Mouse (Mus musculus) ES-E14 (cell line): ENCODE data around the gene Mbd5. TPM values are rescaled to one million over a fixed set of nuclear protein-coding genes. Genes with fewer than 3 reads are reported as not detected.
A peak's percentile ranks its signal among the peaks of the same experiment; 100 is the strongest.

Source experiments
- DNase-seq: peaks from one replicate; pipeline ENCODE4 v3.0.0-alpha.2; 2013; ENCODE audit warnings: low read depth, low spot score
- H3K27ac ChIP-seq: 2 replicates; pipeline ENCODE4 v1.5.1; 2012; ENCODE audit warnings: low read depth, mild to moderate bottlenecking, low read length, moderate library complexity, mixed read lengths; ENCODE audit not compliant: poor library complexity, insufficient read depth, severe bottlenecking
- H3K36me3 ChIP-seq: 2 replicates; pipeline ENCODE4 v1.6.1; 2012; ENCODE audit warnings: mild to moderate bottlenecking, low read length, moderate library complexity, mixed read lengths; ENCODE audit not compliant: control insufficient read depth, poor library complexity, insufficient read depth, severe bottlenecking
- H3K4me1 ChIP-seq, 2 experiments: fragments of 150-350 bp in 1 of 2; sonication (generic) in 1 of 2; 2 replicates each; pipeline ENCODE4 v1.6.1; 2012; ENCODE audit warnings: low read length in 2 of 2, mild to moderate bottlenecking in 1 of 2, mixed read lengths in 1 of 2; ENCODE audit not compliant: control insufficient read depth in 2 of 2, insufficient read depth in 2 of 2, poor library complexity in 1 of 2
- H3K4me3 ChIP-seq, 2 experiments: fragments of 150-350 bp in 1 of 2; sonication (generic) in 1 of 2; 2 replicates each; pipeline ENCODE4 v1.5.1; 2012; ENCODE audit warnings: low read length in 2 of 2, low read depth in 1 of 2, mild to moderate bottlenecking in 1 of 2, mixed read lengths in 1 of 2; ENCODE audit not compliant: insufficient read depth in 1 of 2, poor library complexity in 1 of 2, severe bottlenecking in 1 of 2
- H3K9ac ChIP-seq: 2 replicates; pipeline ENCODE4 v1.6.1; 2012; ENCODE audit warnings: low read depth, mild to moderate bottlenecking, low read length, mixed read lengths; ENCODE audit not compliant: poor library complexity, insufficient read depth, severe bottlenecking
- H3K9me3 ChIP-seq: fragments of 150-350 bp; sonication (generic); 2 replicates; pipeline ENCODE4 v1.6.1; 2012; ENCODE audit warnings: low read depth, mild to moderate bottlenecking, low read length; ENCODE audit not compliant: control insufficient read depth, insufficient read depth
- CHD2 ChIP-seq: IDR thresholded peaks from 2 replicates; pipeline ENCODE4 v1.6.1; 2014; ENCODE audit warnings: mild to moderate bottlenecking, low read depth, low read length, inconsistent platforms
- HCFC1 ChIP-seq: IDR thresholded peaks from 2 replicates; pipeline ENCODE4 v1.6.1; 2012; ENCODE audit warnings: low read length, inconsistent platforms, borderline replicate concordance; ENCODE audit not compliant: insufficient read depth
- MAFK ChIP-seq: IDR thresholded peaks from 2 replicates; pipeline ENCODE4 v1.6.1; 2014; ENCODE audit warnings: mild to moderate bottlenecking, low read depth, low read length, inconsistent platforms; ENCODE audit not compliant: insufficient read depth
- ZC3H11A ChIP-seq: IDR thresholded peaks from 2 replicates; pipeline ENCODE4 v1.6.1; 2012; ENCODE audit warnings: low read depth, mild to moderate bottlenecking, inconsistent platforms, low read length, borderline replicate concordance
- ZNF384 ChIP-seq: IDR thresholded peaks from 2 replicates; pipeline ENCODE4 v1.6.1; 2012; ENCODE audit warnings: low read depth, low read length, inconsistent platforms
- in situ Hi-C, 2 experiments: fragments of 600-800 bp; cut with MboI; formaldehyde crosslinking; loops; one replicate each; pipeline ENCODE4 v1.15.1; 2025; ENCODE audit warnings: low sequenced_read_pairs in 2 of 2, inconsistent platforms in 1 of 2; ENCODE audit not compliant: unreplicated experiment in 2 of 2
- total RNA-seq: library from RNA; depleted of rRNA; stranded (reverse); fragments of 300-350 nt; gene quantifications from 2 replicates; pipeline ENCODE4 v1.2.3, GENCODE M21; 2012

Gene Mbd5
- total RNA-seq, 1 experiment, result 12.3 TPM

DNA sequence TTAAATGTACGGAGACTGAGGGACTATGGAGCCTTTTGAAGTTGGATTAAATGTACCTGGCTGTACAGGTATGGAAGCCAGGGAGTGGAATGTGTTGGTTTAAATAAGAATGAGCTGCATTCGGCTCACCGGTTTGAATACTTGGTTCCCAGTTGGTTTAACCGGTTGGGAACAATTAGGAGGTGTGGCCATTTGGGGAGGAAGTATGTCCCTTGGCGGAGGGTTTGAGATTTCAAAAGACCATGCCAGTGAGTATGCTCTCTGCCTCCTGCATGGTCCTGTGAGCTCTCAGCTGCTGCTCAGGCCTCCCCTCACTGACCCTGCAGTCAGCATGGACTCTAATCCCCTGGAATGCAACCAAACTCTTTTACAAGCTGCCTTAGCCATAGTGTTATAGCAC lies 415.2 kb downstream of the Mbd5 start:
- Histone ChIP-seq H3K4me1 (peaks cover 0 to 21% of the 10 kb centered on the region in 2 experiments; a peak in 2 of 4 replicates), H3K4me3 (0 out of 4 replicates have a peak overlapping the region, but pooled peaks of 1 of the 2 experiments have one; percentile 2), H3K27ac (peak overlapping the region; percentile 84; the same call in 1 of the 2 replicates), H3K36me3 (no peaks in the 10 kb centered on the region), H3K9ac (no peak overlapping the region), H3K9me3 (no peaks in the 10 kb centered on the region)
- peak; percentile 65 for DNase-seq
- in situ Hi-C loops, result loop anchor here (10.0 to 25.0 kb wide), 2 partner anchors 348 to 370 kb away; no protein-coding TSS in a partner anchor
- TF ChIP-seq ZNF384 (no peak), CHD2 (no peak), ZC3H11A (no peak), MAFK (no peak), HCFC1 (no peak)

DNA sequence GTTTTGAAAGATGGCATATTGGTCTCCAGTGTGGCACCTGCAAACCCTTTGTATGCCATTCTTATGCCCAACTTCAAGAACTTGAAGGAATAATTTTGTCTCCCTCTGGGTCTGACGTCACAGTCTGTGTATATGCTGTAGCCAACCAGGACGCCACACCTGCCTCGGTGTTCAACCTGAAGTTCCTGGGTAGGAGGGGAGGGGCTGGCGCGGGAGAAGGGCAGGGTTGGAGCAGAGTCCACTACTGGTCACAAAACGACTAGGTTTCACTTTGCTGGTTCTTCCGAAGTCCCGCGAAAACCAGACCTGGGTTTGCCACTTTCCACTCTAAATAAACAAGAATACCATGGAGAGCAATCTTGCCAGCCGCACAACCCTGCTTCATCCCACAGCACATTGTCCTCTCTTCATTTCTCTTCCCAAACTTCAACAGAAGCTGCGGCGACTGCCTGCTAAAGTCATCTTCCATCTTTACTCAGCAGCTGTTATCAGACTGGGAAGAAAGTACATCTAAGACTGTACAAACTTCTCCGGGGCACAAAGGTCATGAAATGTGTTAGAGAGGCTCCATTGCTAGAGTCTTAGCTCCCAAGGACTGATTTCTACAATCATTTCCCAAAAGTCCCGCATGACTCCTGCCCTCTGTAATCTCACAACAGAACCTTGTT lies 417.7 kb downstream of the Mbd5 start:
- no peaks in the 10 kb centered on the region for H3K9me3 ChIP-seq
- no peak overlapping the region for H3K4me3 ChIP-seq
- in situ Hi-C loops, result loop anchor here (10.0 to 25.0 kb wide), 2 partner anchors 345 to 368 kb away; no protein-coding TSS in a partner anchor
- TF ChIP-seq CHD2, result no peak
- no peak for TF ChIP-seq ZC3H11A
- TF ChIP-seq HCFC1, result no peak
- H3K9ac ChIP-seq, result no peak overlapping the region
- peaks cover 0 to 19% of the 10 kb centered on the region in 2 experiments; a peak in 2 of 4 replicates for H3K4me1 ChIP-seq
- no peaks in the 10 kb centered on the region for H3K36me3 ChIP-seq
- no peak overlapping the region for H3K27ac ChIP-seq
- DNase-seq, result no peak

DNA sequence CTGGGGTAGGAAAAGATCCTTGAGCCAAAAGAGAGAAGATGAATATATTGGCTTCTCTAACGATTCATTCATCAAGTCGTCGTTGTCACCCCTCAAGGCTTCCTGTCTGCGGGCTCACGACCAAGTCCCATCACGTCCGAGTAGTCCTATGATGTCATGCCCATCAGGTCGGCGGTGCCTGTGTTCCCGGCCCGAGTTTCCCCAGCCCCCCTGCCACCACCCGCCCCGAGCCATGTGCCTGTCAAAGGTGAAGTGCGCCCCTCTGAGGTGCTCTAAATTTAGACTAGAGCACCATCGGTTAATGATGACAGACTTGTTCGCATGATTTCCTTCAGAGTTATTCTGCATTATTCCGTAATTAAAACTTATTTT lies 418.2 kb downstream of the Mbd5 start:
- no peak for DNase-seq
- in situ Hi-C loops, result loop anchor here (10.0 to 25.0 kb wide), 2 partner anchors 345 to 367 kb away; no protein-coding TSS in a partner anchor
- Histone ChIP-seq H3K9me3 (no peaks in the 10 kb centered on the region), H3K27ac (no peak overlapping the region), H3K4me3 (no peak overlapping the region), H3K9ac (no peak overlapping the region), H3K36me3 (no peaks in the 10 kb centered on the region), H3K4me1 (peaks cover 0 to 24% of the 10 kb centered on the region in 2 experiments; a peak in 2 of 4 replicates)
- TF ChIP-seq MAFK, result no peak
- no peak for TF ChIP-seq HCFC1
- TF ChIP-seq CHD2, result no peak

DNA sequence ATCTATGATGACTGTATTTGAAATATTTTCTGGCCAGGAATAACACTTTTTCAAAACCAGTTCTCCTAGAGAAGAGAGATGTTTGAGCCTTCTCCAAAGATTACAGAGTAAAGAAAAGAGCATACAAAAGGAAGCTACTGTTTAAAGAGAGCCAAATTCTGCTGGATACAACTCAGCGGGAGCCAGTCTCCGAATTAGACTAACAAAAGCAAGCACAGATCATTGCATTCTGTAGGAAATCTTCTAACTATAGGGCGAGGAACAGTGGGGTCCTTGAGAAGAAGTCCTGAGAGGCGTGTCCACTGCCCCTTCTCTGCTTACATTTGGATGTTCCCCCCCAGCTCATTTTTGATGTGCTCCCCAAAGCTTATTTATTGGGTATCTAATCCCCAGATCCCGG lies 422.3 kb downstream of the Mbd5 start:
- peak; percentile 41 for DNase-seq
- no peak for TF ChIP-seq HCFC1
- 0 out of 2 replicates have a peak, but pooled peaks have one; percentile 54 for TF ChIP-seq CHD2
- no peak for TF ChIP-seq ZNF384
- in situ Hi-C loops, result loop anchor here in 1 of 2 experiments (25.0 kb wide), 1 partner anchor 341 kb away; no protein-coding TSS in a partner anchor
- no peak overlapping the region for H3K4me3 ChIP-seq
- no peak overlapping the region for H3K9ac ChIP-seq
- H3K27ac ChIP-seq, result no peak overlapping the region; the same call in 1 of the 2 replicates
- H3K4me1 ChIP-seq, result peaks cover 0 to 29% of the 10 kb centered on the region in 2 experiments; a peak in 3 of 4 replicates
- no peaks in the 10 kb centered on the region for H3K36me3 ChIP-seq
- no peaks in the 10 kb centered on the region for H3K9me3 ChIP-seq
